Mouse (Mus musculus) midbrain, embryonic 12.5 days (tissue): Measurements from ENCODE around the gene Pnrc2. TPM values are rescaled to one million over a fixed set of nuclear protein-coding genes. Genes with fewer than 3 reads are reported as not detected.

Experiments used
- ATAC-seq: fragments of 200-750 bp; cut with Nextera tagmentation; 2 replicates; pipeline ENCODE4 v1.8.0; 2017; ENCODE audit warnings: low read depth, moderate TSS enrichment, moderate library complexity; ENCODE audit not compliant: low FRiP score
- H3K27ac ChIP-seq: fragments of 300-500 bp; sonication (generic); replicated peaks from 2 replicates; pipeline ENCODE4 v1.5.1; 2016; ENCODE audit warnings: mild to moderate bottlenecking
- H3K27me3 ChIP-seq: fragments of 300-500 bp; sonication (generic); 2 replicates; pipeline ENCODE4 v1.6.1; 2016; ENCODE audit warnings: mild to moderate bottlenecking
- H3K36me3 ChIP-seq: fragments of 300-500 bp; sonication (generic); 2 replicates; pipeline ENCODE4 v1.6.1; 2016
- H3K4me1 ChIP-seq: fragments of 300-500 bp; sonication (generic); 2 replicates; pipeline ENCODE4 v1.6.1; 2016
- H3K4me2 ChIP-seq: fragments of 300-500 bp; sonication (generic); replicated peaks from 2 replicates; pipeline ENCODE4 v1.6.1; 2016; ENCODE audit warnings: mild to moderate bottlenecking, moderate library complexity
- H3K4me3 ChIP-seq: fragments of 300-500 bp; sonication (generic); 2 replicates; pipeline ENCODE4 v1.5.1; 2016; ENCODE audit warnings: mild to moderate bottlenecking
- H3K9ac ChIP-seq: fragments of 300-500 bp; sonication (generic); replicated peaks from 2 replicates; pipeline ENCODE4 v1.6.1; 2016; ENCODE audit warnings: mild to moderate bottlenecking, moderate library complexity
- H3K9me3 ChIP-seq: fragments of 300-500 bp; sonication (generic); 2 replicates; pipeline ENCODE4 v1.6.1; 2016; ENCODE audit warnings: mild to moderate bottlenecking
- WGBS: fragments of 180-500 bp; shearing (Covaris S2); methylation state at CpG from one replicate; pipeline ENCODE4 v1.1.7; 2016; 5-methylcytosine and 5-hydroxymethylcytosine counted together
- polyA plus RNA-seq: library from polyadenylated mRNA; unstranded; fragments of >200 nt; fragmentation: Nextera tagmentation; extraction: Ambion mirVana; gene quantifications from 2 replicates; pipeline ENCODE4 v1.2.1, GENCODE M21; 2016

Pnrc2 gene
- polyA plus RNA-seq, 1 experiment from 2014 or later = 199 TPM

DNA sequence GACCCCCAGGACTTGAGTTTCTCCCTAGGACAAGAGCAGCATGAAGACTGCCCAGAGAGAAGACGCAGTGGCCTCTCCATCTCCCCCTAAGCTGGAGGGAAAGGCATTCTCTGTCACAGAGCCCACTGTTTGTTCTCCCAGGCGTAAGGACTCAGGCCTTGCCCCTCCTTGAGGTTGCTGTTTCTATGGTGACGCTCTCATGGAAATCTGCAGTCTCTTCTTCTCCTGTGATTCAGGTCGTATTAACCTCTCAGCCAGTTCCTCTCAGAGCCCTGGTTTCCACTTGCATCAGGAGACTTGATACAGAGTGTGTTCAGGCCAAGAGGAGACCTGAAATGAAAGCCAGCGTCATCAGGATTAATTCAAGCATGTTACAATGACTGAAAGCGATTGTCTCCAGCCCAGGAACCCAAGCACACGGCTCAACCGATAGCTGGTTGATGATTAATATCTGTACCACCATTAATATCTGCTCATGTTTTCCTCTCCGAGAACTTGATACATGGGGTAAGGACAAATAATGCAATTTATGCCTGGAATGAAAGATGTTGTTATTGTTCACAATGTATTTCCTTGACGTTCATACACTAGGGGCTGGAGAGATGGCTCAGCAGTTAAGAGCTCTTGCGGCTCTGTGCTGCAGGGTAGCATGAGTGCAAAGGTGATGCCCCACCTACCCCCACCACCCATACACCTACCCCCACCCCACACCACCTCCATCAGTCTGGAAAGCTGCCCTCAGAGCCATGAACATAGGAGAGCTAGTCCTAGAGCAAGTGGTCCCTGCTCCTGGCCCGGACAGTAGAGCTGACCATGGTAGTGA lies 40.1 kb downstream of the Pnrc2 start:
- Histone ChIP-seq H3K9me3 (no peaks in the 10 kb centered on the region), H3K4me3 (no peak overlapping the region), H3K36me3 (no peaks in the 10 kb centered on the region), H3K9ac (0 out of 2 replicates have a peak overlapping the region, but pooled peaks have one; percentile 15), H3K27ac (peak overlapping the region; percentile 78), H3K4me1 (peaks cover 22% of the 10 kb centered on the region), H3K4me2 (peak overlapping the region; percentile 24), H3K27me3 (no peaks in the 10 kb centered on the region)
- 45% methylated on average over 12 of the region's 12 CpGs for WGBS
- no peak for ATAC-seq

GRCm38 (mm10) chr4:135832070-135832469 lies 41.6 kb downstream of the Pnrc2 start:
- 78% methylated on average over 11 of the region's 11 CpGs for WGBS
- Histone ChIP-seq H3K4me1 (peaks cover 25% of the 10 kb centered on the region), H3K9me3 (no peaks in the 10 kb centered on the region), H3K36me3 (no peaks in the 10 kb centered on the region), H3K9ac (no peak overlapping the region; the same call in 1 of the 2 replicates), H3K27me3 (no peaks in the 10 kb centered on the region), H3K4me2 (no peak overlapping the region), H3K4me3 (no peak overlapping the region), H3K27ac (no peak overlapping the region)
- no peak for ATAC-seq

DNA sequence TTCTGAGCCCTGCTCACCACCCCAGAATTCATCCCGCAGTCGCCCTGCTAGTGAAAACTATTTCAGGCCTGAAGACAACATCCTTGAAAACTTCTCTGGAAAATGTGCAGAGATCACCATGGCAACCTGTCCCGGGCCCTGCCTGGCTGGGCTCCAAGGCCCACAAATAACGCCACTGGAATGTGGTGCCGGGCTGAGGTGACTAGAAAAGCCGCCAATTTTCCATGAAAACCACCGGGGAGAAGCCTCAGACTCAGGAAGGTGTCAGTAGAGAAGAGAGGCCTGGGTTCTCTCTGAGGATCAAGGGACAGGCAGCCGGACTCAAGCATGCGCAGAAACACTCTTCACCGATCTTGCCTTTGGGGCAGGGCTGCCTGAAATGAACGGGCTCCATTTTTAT lies 45.2 kb downstream of the Pnrc2 start:
- Histone ChIP-seq H3K27me3 (no peaks in the 10 kb centered on the region), H3K9me3 (no peaks in the 10 kb centered on the region), H3K4me1 (peaks cover 17% of the 10 kb centered on the region), H3K9ac (no peak overlapping the region), H3K4me2 (no peak overlapping the region; the same call in 1 of the 2 replicates), H3K36me3 (no peaks in the 10 kb centered on the region), H3K27ac (peak overlapping the region; percentile 69), H3K4me3 (no peak overlapping the region)
- WGBS = 23% methylated on average over 11 of the region's 11 CpGs
- ATAC-seq = no peak

GRCm38 (mm10) chr4:135824254-135824653 lies 49.4 kb downstream of the Pnrc2 start:
- Histone ChIP-seq H3K9me3 (no peaks in the 10 kb centered on the region), H3K36me3 (no peaks in the 10 kb centered on the region), H3K27me3 (no peaks in the 10 kb centered on the region), H3K9ac (no peak overlapping the region; the same call in 1 of the 2 replicates), H3K4me2 (no peak overlapping the region), H3K27ac (0 out of 2 replicates have a peak overlapping the region, but pooled peaks have one; percentile 15), H3K4me1 (peaks cover 11% of the 10 kb centered on the region), H3K4me3 (no peak overlapping the region)
- WGBS = 50% methylated on average over 8 of the region's 8 CpGs
- ATAC-seq = no peak

DNA sequence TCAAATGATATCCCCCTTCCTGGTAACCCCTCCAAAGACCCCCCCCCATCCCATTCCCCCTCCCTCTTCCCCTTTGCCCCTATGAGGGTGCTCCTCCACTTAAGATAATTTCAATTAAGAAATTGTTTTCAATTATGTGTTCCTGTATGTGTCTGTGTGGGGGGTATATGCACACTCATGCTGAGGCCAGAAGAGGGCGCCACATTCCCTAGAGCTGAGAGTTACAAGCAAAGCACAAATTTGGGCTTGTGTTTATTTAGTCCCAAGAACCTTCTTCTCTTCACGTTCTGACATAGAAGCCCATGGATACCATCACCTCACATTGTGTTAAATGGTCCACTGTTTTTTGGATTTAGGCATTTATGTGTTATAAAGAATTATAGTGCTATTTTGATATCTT lies 50.4 kb downstream of the Pnrc2 start:
- Histone ChIP-seq H3K27ac (no peak overlapping the region), H3K4me1 (peaks cover 1% of the 10 kb centered on the region), H3K9me3 (0 out of 2 replicates have a peak, but pooled peaks cover 4% of the 10 kb centered on the region), H3K27me3 (no peaks in the 10 kb centered on the region), H3K9ac (no peak overlapping the region), H3K4me2 (no peak overlapping the region), H3K4me3 (no peak overlapping the region), H3K36me3 (no peaks in the 10 kb centered on the region)
- ATAC-seq = no peak
- WGBS = 61% methylated on average over 2 of the region's 2 CpGs

DNA sequence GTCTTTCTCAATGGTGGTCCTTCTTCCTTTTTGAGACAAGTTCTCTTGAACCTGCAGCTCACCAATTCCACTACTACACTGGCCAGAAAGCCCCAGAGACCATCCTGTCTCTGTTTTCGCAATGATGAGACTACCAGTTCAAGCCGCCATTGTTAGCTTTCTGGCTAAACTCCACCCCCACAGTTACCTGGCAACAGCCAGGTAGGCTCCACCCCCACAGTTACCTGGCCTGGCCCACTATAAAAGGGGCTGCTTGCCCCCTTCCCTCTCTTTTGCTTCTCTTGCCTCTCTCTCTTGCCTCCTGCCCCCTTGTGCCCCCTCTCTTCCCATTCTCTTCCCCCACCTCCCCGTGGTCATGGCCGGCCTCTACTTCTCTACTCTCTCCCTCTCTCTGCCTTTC lies 51.9 kb downstream of the Pnrc2 start:
- Histone ChIP-seq H3K9ac (no peak overlapping the region), H3K4me1 (no peaks in the 10 kb centered on the region), H3K4me3 (no peak overlapping the region), H3K36me3 (no peaks in the 10 kb centered on the region), H3K4me2 (no peak overlapping the region), H3K27me3 (no peaks in the 10 kb centered on the region), H3K9me3 (0 out of 2 replicates have a peak, but pooled peaks cover 4% of the 10 kb centered on the region), H3K27ac (no peak overlapping the region)
- 85% methylated on average over 4 of the region's 4 CpGs for WGBS
- no peak for ATAC-seq

Other genes starting within 250 kb of the Pnrc2 start
- 0.24 and 0.43 TPM in 2 replicates for gene Ifnlr1, start 187.6 kb downstream of the Pnrc2 start, polyA plus RNA-seq
- gene Il22ra1, start 145.7 kb downstream of the Pnrc2 start, polyA plus RNA-seq = not detected in 2 replicates
- gene Myom3, start 114.1 kb downstream of the Pnrc2 start, polyA plus RNA-seq = 0.03 and 0.12 TPM in 2 replicates
- 351 and 371 TPM in 2 replicates for gene Srsf10, start 18.1 kb downstream of the Pnrc2 start, polyA plus RNA-seq
- gene Cnr2, start 21.5 kb upstream of the Pnrc2 start, polyA plus RNA-seq = 0.13 and 0.27 TPM in 2 replicates
- 50.6 and 54.7 TPM in 2 replicates for gene Fuca1, start 46.9 kb upstream of the Pnrc2 start, polyA plus RNA-seq
- 52.7 and 54.1 TPM in 2 replicates for gene Hmgcl, start 72.6 kb upstream of the Pnrc2 start, polyA plus RNA-seq
- 32.1 and 32.8 TPM in 2 replicates for gene Gale, start 89.9 kb upstream of the Pnrc2 start, polyA plus RNA-seq
- 162 and 163 TPM in 2 replicates for gene Lypla2, start 98.8 kb upstream of the Pnrc2 start, polyA plus RNA-seq
- 56.0 and 58.3 TPM in 2 replicates for gene Pithd1, start 113.4 kb upstream of the Pnrc2 start, polyA plus RNA-seq
- gene Eloa, start 147.9 kb upstream of the Pnrc2 start, polyA plus RNA-seq = 34.2 and 36.1 TPM in 2 replicates
- 294 and 304 TPM in 2 replicates for gene Rpl11, start 179.6 kb upstream of the Pnrc2 start, polyA plus RNA-seq